Mouse (Mus musculus) small intestine, adult 2 months (tissue): ENCODE data around the gene Hba-x. TPM values are rescaled to one million over a fixed set of nuclear protein-coding genes. Genes with fewer than 3 reads are reported as not detected.
A peak's percentile ranks its signal among the peaks of the same experiment; 100 is the strongest.

Experiments used
- H3K27ac ChIP-seq: fragments of 200-500 bp; 2 replicates; pipeline ENCODE4 v1.5.1; 2012; ENCODE audit warnings: low read depth, low read length, control low read depth, inconsistent platforms; ENCODE audit not compliant: insufficient read depth
- H3K27me3 ChIP-seq: fragments of 200-500 bp; 2 replicates; pipeline ENCODE4 v1.6.1; 2012; ENCODE audit warnings: mild to moderate bottlenecking, moderate library complexity, low read length, inconsistent platforms; ENCODE audit not compliant: control insufficient read depth, insufficient read depth
- H3K36me3 ChIP-seq: fragments of 200-500 bp; 2 replicates; pipeline ENCODE4 v1.6.1; 2012; ENCODE audit warnings: mild to moderate bottlenecking, low read length, control low read depth, inconsistent platforms; ENCODE audit not compliant: control insufficient read depth, insufficient read depth
- H3K4me1 ChIP-seq: fragments of 200-500 bp; 2 replicates; pipeline ENCODE4 v1.6.1; 2012; ENCODE audit warnings: low read length, inconsistent platforms, mixed read lengths; ENCODE audit not compliant: control insufficient read depth, insufficient read depth, insufficient read length
- H3K4me3 ChIP-seq: fragments of 200-500 bp; 2 replicates; pipeline ENCODE4 v1.5.1; 2012; ENCODE audit warnings: low read depth, mild to moderate bottlenecking, control low read depth, inconsistent platforms, low read length, moderate library complexity
- CTCF ChIP-seq: fragments of 200-500 bp; IDR thresholded peaks from 2 replicates; pipeline ENCODE4 v1.5.1; 2012; ENCODE audit warnings: low read depth, mild to moderate bottlenecking, control low read depth, inconsistent platforms, low read length, moderate library complexity, mixed read lengths; ENCODE audit not compliant: insufficient replicate concordance, insufficient read length; ENCODE audit errors: extremely low read depth
- POLR2A ChIP-seq: fragments of 200-500 bp; IDR thresholded peaks from 2 replicates; pipeline ENCODE4 v1.6.1; 2012; ENCODE audit warnings: low read depth, mild to moderate bottlenecking, control low read depth, inconsistent platforms, low read length, moderate library complexity
- WGBS: fragments of 180-500 bp; shearing (Covaris S2); methylation state at CpG from one replicate; pipeline ENCODE4 v1.1.7; 2018; 5-methylcytosine and 5-hydroxymethylcytosine counted together
- polyA plus RNA-seq: library from polyadenylated mRNA; depleted of rRNA; stranded (reverse); fragments of >200 nt; gene quantifications from 2 replicates; pipeline ENCODE4 v1.2.3, GENCODE M21; 2012

The Hba-x gene
- polyA plus RNA-seq, 1 experiment = not detected

GRCm38 (mm10) chr11:32266776-32267175, 9.4 kb upstream of the Hba-x start:
- H3K27ac ChIP-seq = no peak overlapping the region

GRCm38 (mm10) chr11:32267188-32267884, 8.9 kb upstream of the Hba-x start, which contains the start of gene Nprl3:
Gene Nprl3, minus strand, starts transcription at chr11:32267707.
- Histone ChIP-seq H3K4me1 (peaks cover 3% of the 10 kb centered on the region; the same call in 1 of the 2 replicates), H3K4me3 (peak within 1 kb of the TSS; percentile 94), H3K27ac (peak within 1 kb of the TSS; percentile 70), H3K27me3 (no peaks in the 10 kb centered on the region), H3K36me3 (0 out of 2 replicates have a peak, but pooled peaks cover 1% of the 10 kb centered on the region)
- under 1% methylated on average over 54 of the region's 54 CpGs for WGBS
- TF ChIP-seq CTCF (no peak), POLR2A (peak; percentile 94)

More at GRCm38 (mm10) chr11:32266776-32267175, 9.4 kb upstream of the Hba-x start:
- Histone ChIP-seq H3K27me3 (no peaks in the 10 kb centered on the region), H3K36me3 (0 out of 2 replicates have a peak, but pooled peaks cover 1% of the 10 kb centered on the region), H3K4me1 (peaks cover 3% of the 10 kb centered on the region; the same call in 1 of the 2 replicates), H3K4me3 (peak overlapping the region; percentile 94)
- WGBS = 15% methylated on average over 6 of the region's 6 CpGs
- TF ChIP-seq POLR2A (no peak), CTCF (no peak)

- Histone ChIP-seq H3K27me3 (no peaks in the 10 kb centered on the region), H3K4me3 (no peak overlapping the region), H3K36me3 (no peaks in the 10 kb centered on the region), H3K4me1 (peaks cover 3% of the 10 kb centered on the region; the same call in 1 of the 2 replicates), H3K27ac (no peak overlapping the region)
- 29% methylated on average over 5 of the region's 5 CpGs for WGBS
- TF ChIP-seq POLR2A (no peak), CTCF (no peak)
Measured at GRCm38 (mm10) chr11:32267964-32268363, 8.2 kb upstream of the Hba-x start.

GRCm38 (mm10) chr11:32268952-32269351, 7.2 kb upstream of the Hba-x start:
- Histone ChIP-seq H3K27me3 (no peaks in the 10 kb centered on the region), H3K4me3 (no peak overlapping the region), H3K27ac (no peak overlapping the region), H3K4me1 (peaks cover 3% of the 10 kb centered on the region; the same call in 1 of the 2 replicates), H3K36me3 (no peaks in the 10 kb centered on the region)
- 62% methylated on average over 5 of the region's 5 CpGs for WGBS
- TF ChIP-seq POLR2A (no peak), CTCF (no peak)

GRCm38 (mm10) chr11:32271178-32271577, 5.0 kb upstream of the Hba-x start:
- Histone ChIP-seq H3K27ac (no peak overlapping the region), H3K36me3 (no peaks in the 10 kb centered on the region), H3K4me3 (no peak overlapping the region), H3K4me1 (peaks cover 3% of the 10 kb centered on the region; the same call in 1 of the 2 replicates), H3K27me3 (no peaks in the 10 kb centered on the region)
- 44% methylated on average over 4 of the region's 4 CpGs for WGBS
- TF ChIP-seq POLR2A (no peak), CTCF (no peak)

GRCm38 (mm10) chr11:32277736-32278457, 1.7 kb downstream of the Hba-x start:
- 64% methylated on average over 21 of the region's 21 CpGs for WGBS
- Histone ChIP-seq H3K27me3 (no peaks in the 10 kb centered on the region; the same call in 1 of the 2 replicates), H3K27ac (no peak overlapping the region), H3K4me1 (no peaks in the 10 kb centered on the region), H3K4me3 (no peak overlapping the region), H3K36me3 (no peaks in the 10 kb centered on the region)
- TF ChIP-seq CTCF (no peak), POLR2A (no peak)

GRCm38 (mm10) chr11:32278458-32278957, 2.3 kb downstream of the Hba-x start:
- Histone ChIP-seq H3K4me1 (no peaks in the 10 kb centered on the region), H3K27ac (no peak overlapping the region), H3K4me3 (no peak overlapping the region), H3K36me3 (no peaks in the 10 kb centered on the region), H3K27me3 (no peaks in the 10 kb centered on the region; the same call in 1 of the 2 replicates)
- WGBS = 78% methylated on average over 12 of the region's 12 CpGs
- no peak for TF ChIP-seq CTCF
- TF ChIP-seq POLR2A = no peak
